Mouse (Mus musculus): Measurements from ENCODE around the gene Ascc1.
"Not testable (repeated sequence)": the region's sequence is repeated elsewhere in the genome, so short reads cannot be mapped to it uniquely, and the experiment has no call there.

Gene Ascc1

DNA sequence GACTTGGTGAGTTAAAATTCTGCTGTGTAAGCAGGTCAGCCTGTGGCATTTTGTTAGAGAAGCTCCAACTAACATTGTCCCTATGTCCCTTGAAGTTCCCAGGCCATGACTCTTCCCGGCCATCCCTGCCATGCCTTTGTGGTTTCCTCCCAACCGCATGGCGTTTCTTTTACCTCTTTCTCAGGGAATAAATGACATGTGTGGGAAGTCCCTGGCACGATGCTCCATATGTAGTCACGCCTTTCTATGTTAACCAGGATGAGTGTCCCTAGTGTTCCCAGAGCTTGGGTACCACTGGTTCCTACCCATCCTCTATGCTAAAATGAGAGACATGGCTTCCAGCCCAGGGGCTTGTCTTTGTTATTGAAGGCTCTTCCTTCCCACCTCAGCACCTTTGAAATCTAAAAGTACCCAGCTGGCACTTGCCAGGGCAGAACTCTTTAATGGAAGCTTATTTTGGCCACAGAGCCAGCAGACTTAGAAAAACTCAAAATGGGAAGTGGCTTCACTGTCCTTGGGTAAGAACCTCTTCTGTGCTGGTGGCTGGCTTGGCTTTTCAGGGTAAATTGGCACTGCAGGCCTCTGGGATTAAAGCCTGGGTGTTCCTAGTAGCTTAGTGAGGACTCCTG, 24.8 kb upstream of the Ascc1 start:
- DNase-seq: no peak

DNA sequence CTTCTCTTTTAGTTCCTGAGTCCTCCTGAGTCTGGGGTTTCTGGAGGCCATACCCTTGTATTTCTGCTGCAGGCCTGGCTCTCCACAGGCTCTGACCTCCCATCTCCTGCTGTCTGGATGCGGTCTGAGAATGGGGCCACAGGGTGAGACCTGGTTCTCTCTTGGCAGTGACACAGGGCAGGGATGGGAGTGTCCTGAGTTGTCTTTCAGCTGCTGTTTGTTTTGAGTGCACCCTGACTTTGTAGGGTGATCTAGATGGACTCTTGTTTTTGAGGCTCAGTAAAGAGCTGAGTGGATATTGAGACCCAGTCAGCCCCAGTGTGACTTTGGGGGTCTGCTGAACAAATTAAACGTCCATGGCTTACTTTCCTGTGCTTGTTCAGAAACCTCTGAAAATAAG, 24.2 kb upstream of the Ascc1 start:
- no peak for DNase-seq

DNA sequence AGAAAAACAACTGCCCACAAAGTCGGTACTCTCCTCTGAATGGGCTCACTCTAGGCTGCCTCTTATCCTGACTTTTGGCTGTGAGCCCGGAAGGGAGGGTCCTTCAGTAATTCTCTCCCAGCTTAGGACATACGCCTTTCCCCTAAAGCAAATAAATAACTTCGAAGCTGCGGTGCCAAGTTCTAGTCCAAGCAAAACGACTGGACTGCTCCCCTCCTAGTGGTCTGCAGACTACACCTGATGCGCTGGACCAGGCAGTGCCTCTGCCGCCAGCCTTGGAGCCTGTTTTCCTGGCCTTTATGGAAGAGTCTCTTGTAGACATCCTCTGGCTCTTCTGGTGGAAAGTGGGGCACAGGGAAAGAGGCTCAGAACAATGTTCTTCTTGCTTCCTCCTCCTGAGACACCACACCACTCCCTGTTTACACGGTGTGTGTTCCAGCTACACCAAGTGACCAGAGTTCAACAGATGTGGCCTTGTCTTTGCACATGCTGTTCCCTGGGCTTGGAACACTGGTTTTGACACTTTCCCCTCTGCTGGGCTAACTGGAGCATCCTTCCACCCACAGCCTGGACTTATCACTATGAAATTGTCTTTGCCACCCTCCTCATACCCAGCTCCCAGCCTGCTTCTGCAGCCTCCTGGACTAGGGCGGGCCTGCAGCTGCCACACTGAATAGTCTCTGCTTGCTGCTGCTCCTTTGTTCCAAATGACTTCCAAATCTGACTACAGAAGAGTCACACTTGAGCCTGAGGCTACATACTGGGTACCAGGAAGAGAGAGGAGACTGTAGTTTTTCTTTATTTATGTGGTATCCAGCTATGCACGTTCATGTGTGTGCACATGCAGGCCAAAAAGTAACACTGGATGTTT, 23.5 kb upstream of the Ascc1 start:
- DNase-seq: peak; percentile 57

DNA sequence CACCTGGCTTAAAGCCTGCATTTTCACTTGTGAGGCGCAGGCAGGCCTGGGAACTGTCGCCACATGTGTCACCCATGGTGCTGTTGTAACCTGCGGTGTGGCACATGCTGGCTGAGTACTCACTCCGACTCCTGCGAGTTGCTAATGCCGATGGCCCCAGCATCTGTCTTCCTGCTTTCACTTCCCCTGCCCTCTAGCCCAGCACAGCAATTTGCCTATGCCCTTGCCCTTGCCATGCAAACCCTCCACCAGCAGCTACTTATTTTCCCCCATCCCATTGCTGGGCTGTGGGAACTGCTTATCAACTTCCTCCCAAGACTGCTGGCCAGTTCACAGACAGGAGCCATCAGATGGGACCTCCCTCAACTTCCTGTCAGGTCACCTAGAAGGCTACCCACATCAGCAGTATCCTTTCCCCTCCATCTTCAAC, 21.8 kb upstream of the Ascc1 start:
- no peak for DNase-seq

DNA sequence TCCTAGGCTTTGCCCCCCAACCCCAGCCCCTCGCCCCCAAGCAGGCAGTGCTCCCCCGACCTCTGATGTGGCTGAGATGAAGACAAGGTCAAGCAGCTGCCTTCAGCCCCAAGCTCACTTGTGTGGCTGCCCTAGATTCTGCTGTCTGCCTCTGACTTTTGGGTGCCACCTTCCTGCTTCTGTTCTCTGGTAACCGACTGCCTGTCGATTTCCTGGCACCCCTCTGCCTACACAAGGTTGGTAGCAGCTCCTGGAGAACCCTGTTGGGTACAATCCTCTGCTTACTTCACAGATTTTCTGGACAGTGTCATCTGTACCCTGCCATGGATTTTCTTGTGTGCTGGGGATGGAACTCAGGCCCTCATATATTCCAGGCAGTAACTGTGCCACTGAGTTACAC, 21.3 kb upstream of the Ascc1 start:
- DNase-seq: no peak

DNA sequence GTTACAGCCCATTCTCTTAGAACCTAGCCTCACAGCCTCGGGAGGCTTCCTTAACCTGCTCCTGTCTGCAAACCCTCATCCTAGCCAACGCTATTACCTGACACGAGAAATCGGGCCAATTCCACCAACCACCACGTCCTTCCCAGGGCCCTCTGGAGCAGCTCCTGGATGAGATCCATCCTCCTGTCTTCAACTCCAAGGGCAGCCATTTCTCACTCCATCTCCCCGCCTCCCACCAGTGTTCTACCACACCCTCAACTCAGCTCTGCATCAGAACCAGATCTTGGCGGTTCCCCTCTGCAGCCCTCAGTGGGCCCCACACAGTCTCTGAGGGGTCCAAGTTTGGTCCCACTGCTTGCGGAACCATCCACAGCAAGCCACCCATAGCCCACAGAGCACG, 20.8 kb upstream of the Ascc1 start:
- DNase-seq: no peak

DNA sequence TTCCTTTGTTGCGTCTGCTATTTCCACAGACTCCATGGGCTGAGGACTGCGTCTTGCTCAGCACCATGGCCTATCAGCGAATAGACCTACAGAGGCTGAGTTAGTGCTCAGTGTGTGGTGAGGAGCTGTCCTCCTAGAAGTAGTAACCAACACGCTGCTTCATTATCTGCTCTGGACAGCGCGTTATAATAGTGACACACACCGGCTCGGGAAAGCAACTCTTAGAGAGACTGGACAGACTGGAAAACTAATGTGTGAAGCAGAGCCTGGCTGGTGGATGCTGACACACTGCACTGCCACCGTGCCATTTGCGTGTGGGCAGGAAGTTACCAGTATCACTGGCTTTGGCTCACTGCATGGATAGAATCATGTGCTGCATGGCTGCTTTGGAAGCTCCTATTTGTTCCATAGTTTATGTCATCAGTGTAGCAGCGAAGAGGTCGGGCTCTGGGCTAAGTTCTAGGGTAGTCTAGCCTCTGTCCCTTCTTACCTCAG, 20.2 kb upstream of the Ascc1 start:
- no peak for DNase-seq

DNA sequence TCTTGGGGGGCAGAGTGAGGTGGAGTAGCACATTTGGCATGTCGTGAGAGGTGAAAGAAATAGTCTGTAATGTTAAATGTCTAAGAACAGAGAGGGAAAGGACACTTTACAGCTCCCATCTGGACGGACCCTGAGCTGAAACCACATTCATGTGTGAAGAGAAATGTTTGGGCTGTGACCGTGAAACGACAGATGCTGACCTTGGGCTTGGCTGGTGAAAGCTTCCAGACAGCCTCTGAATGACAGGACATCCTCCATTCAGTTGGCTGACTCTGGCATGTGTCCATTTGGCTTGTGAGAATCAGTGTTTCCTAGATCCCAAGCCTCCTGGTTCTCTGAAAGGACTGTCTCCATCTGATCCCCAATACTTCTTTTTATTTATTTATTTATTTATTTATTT, 14.6 kb upstream of the Ascc1 start:
- no peak for DNase-seq

DNA sequence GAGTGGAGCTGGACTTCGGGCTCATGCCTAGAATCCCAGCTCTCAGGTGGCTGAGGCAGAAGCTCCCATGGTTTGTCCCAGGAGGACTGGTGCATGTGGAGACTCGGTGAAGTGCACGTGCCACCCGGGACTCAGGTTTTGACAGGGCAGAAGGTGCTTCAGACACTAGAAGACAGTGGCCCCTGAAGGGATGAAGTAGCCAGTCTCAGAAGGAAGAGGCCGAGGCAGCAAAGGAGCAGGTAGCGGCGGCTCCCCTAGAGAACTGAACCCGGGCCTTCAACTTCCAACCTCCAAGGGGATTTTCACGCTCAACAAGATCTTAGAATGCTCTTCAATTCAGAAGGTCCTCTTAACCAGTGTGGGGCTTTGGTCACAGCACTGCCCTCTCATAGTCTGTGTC, 12.2 kb upstream of the Ascc1 start:
- no peak for DNase-seq

DNA sequence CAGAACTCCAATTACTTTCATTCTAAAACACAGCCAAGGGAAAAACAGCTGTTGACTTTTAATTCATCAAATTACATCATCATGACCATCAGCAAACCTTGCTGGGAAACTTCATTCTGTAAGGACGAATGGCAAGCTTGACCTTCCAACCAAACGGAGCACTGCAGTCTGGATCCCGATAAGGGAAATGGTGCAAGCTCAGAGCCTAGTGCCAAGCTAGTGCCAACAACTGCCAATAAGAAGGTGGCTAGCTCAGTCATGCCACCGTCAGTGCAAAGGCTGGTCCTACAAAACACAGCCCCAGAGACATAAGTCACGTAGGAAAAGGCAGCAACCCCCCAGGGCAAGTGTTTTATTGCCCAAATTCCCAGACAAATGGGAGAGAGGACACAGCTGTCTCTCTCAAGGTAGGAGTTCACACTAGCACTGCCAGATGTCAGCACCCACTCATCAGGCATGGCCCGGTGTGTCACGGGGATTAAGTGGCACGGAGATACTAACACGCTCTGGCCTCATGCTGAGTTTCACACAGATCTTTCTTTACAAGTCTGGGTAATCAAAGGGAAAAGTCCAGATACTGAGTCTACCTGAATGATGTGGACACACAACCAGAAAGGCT, 11.2 kb upstream of the Ascc1 start:
- no peak for DNase-seq

DNA sequence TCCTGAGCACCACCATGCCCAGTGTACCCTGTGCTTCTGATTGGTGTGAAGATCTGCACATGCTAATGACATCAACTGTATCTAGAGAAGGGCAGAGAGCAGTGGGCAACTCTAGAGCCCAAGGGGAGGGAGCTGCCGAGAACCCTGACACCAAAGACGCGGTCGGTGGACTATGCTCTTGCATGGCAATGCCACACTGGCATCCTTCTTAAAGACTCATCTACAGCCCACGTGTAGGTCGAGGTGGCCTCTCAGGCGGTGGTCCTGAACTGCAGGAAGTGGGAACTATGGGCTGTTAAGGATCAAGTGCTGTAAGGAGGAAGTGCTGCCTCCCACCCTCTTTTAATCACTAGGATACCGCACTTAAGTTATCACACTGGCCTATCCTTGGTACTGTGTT, 10.6 kb upstream of the Ascc1 start:
- DNase-seq: no peak

DNA sequence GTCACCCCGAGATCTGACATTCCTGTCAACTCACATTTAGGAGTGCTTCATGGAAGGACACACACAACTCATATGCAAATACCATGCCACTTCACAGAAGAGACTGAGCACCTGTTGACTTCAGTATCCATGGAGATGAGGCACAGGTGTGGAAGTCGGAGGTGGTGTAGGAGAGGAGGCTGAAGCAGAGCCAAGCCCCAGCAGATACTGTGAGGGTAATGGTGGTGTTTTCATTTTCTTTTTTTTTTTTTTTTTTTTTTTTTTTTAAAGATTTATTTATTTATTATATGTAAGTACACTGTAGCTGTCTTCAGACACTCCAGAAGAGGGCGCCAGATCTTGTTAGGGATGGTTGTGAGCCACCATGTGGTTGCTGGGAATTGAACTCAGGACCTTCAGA, 8.8 kb upstream of the Ascc1 start:
- not testable (repeated sequence) for DNase-seq

DNA sequence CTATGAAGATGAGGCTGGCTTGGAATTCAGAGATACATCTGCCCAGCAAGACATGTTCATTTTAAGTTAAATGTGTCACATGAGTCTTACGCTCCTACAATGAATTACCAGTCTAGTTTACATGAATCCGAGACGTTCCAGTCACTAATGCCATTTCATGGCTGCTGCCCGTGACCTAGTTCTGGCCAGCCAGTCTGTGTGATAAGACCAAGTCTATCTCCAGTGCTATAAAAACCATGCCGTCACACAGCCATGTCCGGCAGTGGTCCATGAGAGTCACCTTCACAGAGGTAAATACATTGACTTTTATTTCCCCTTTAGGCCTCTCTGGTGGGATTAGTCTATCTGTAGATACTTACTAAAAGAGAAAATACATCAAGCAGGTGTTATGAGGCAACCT, 6.7 kb upstream of the Ascc1 start:
- no peak for DNase-seq

DNA sequence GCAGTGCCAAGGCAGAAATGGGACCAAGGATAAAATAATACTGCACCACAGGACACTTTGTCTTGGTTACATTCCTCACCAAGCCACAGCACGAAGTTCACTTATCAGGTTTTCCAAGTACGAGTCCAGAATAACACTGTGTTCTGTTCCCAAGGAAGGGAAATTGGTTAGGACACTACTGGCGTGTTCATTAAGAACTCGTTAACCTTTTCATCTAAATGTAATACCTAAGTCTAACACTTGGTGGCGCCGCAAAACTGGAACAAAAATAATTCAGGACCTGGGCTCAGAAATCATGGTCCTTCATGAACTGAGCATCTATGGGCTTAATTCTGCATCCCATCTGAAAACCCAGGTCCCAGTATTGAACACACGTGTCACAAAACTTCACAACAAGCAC, 5.0 kb upstream of the Ascc1 start:
- no peak for DNase-seq

DNA sequence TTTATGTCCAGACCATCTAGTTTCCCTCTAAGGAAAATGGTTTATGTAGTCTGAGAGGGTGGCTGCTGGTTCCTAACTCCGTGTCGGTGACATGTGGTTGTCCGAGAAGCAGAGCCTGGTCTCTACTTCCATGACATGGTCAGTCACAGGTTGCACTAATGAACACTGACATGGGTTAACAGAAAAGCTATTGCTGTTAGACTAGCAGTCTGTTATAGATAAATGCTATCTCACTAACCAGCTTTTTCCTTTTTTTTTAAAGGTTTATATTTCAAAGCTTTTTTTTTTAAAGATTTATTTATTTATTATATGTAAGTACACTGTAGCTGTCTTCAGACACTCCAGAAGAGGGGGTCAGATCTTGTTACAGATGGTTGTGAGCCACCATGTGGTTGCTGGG, 3.5 kb upstream of the Ascc1 start:
- no peak for DNase-seq

DNA sequence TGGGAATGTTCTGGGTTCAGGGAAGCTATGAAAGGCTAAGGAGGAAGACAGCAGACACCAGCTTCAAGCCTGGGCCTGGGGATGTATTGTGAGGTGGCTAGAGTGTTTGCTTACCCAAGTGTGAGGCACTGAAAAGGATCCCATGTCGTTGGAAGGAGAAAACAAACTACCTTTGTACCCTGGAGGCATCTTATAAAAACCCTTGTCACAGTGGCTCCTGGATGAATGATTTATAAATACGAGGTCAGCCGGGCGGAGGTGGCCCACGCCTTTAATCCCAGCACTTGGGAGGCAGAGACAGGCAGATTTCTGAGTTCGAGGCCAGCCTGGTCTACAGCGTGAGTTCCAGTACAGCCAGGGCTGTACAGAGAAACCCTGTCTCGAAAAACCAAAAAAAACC, 942 bp upstream of the Ascc1 start:
- DNase-seq: not testable (repeated sequence)

DNA sequence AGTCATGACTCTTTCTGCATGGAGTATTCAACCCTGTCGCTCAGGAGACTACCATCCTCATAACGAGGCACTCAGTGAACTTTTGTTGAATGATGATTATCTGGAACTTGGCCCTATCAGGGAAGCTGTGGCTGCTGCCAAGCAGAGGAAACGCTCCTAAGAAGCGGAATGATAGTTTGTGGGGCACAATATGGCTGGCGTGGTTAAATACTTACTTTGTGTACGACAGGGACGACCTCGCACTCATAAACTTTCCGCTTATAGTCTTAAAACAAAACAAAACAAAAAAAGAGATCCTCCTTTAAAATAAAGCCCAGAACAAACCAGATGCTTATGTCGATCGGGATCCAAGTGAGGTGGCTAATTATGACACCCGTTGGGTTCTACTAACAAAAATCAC, 402 bp upstream of the Ascc1 start:
- no peak for DNase-seq

DNA sequence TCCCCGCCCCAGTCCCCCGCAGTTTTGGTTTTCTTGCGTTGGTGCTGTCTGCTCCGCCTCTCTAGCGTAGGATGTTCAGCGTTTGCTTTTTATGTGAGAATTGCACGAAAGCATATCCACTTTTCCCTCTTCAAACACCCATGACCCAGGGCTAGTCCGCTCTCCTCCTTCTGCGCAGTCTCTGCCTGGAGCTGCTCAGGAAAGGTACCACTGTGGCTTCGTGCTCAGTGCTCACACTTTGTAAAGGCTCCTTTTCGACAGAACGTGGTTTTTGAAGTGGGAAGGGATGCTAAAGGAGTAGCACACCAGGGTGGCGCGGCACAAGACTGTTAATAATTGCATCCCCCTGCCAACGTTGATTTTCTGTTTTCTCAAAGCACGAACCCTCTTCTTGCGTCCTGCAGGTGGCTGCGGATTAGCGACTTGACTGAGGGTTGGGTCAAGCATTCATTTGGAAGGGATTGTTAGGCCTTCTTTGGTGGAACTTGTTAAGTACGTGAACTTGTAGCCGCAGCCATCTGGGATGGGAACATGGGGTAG, 678 bp downstream of the Ascc1 start:
- DNase-seq: no peak

DNA sequence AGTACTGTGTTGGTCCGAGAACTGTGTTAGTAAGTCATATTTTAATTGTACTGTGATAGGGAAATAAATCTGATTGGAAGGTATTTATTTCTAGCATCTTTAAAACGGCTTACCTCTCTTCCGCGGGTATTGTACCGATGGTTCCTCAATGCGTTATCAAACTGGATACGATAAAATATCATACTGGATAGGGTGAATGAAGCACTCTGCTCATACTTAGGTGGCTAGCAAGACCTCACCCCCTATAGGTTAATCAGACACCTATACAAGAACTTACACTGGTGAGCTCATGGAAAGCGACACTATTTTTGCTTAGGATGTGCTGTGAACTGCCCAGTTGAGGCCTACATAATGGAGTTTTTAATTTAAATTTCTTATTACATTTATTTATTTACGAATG, 1.2 kb downstream of the Ascc1 start:
- no peak for DNase-seq

DNA sequence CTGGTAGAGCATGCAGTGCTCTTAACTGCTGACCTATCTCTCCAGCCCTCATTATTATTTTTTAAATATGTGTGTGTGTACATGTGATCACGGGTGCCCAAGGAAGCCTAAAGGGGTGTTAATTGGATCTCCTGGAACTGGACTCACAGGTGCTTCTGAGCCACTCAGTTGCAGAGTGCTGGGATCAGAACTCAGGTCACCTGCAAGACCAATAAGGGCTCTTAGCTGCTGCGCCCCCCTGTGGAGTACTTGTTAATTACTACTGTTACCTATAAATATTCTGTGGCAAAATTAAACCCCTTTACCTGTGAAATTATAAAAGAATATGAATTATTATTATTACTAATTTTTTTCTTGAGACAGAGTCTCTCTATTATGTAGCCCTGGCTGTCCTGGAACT, 2.7 kb downstream of the Ascc1 start:
- DNase-seq: no peak

DNA sequence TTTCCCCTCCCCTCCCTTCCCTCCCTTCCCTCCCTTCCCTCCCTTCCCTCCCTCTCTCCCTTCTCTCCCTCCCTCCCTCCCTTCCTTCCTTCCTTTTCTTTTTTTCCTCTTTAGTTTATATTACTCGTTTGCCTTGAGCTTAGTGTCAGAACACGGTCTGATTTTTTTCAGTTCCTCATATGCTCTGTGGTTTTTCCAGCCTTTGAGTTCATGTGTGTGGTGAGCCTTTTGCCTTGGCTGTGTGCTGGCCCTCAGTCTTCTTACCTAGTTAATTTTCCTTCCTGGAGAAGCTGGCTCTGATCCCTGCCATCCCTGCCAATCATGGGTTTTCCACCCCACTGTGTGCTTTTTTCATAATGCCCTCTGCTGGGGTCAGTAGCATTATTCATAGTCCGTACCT, 6.5 kb downstream of the Ascc1 start:
- no peak for DNase-seq

DNA sequence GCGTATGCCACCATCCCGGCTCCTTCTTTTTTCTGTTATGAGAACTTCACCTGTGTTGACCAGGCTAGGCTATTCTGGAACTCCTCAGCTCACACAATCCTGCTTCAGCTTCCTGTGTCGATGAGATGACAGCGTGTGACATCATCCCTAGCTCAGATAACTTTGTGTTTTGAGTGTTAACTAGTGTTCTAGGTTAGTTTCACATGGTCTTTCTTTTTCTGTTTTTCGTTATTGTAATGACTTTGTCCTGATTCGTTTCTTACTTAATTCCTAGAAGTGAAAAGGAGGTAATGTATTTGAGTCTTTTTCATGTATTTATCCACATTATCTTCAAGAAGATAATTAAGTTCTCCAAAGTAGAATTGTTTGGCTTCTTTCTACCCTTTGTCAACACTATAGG, 13.6 kb downstream of the Ascc1 start:
- no peak for DNase-seq

DNA sequence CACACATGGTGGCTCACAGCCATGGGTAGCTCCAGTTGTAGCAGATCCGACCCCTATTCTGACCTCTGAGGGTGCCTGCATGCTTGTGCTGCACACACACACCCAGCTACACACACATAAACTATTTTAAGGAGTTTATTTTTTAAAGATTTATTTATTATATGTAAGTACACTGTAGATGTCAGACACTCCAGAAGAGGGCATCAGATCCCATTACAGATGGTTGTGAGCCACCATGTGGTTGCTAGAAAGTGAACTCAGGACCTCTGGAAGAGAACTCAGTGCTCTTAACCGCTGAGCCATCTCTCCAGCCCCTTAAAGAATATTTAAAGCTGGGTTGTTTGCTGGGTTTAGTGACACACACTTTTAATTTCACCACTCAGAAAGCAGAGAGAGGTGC, 16.7 kb downstream of the Ascc1 start:
- no peak for DNase-seq

DNA sequence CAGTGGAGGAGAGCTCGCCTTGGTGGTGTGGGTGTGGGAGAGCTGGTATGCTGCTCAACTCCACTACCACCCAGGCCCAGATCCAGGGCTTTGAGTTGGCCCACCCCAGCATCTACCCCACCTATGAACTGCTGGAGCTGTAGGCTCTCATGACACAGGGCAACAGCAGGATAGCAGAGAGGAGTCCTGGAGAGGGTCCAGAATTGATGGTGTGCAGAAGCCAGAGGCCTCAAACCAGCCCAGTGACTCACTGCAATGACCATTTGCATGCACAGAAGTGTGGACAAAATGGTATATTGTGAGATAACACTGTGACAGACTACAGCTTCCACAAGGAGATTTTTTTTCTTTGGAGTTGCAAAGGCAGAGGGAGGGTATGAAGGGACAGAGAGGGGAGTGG, 21.1 kb downstream of the Ascc1 start:
- no peak for DNase-seq
